Mouse (Mus musculus) olfactory bulb, adult 2 months (tissue): ENCODE data around the gene Rnf181. TPM values are rescaled to one million over a fixed set of nuclear protein-coding genes. Genes with fewer than 3 reads are reported as not detected.
A peak's percentile ranks its signal among the peaks of the same experiment; 100 is the strongest.

Experiments used
- H3K27ac ChIP-seq: fragments of 200-500 bp; 2 replicates; pipeline ENCODE4 v1.5.1; 2012; ENCODE audit warnings: low read depth, low read length; ENCODE audit not compliant: insufficient read depth
- H3K4me1 ChIP-seq: fragments of 200-500 bp; 2 replicates; pipeline ENCODE4 v1.6.1; 2012; ENCODE audit warnings: low read length; ENCODE audit not compliant: control insufficient read depth, insufficient read depth
- H3K4me3 ChIP-seq: fragments of 200-500 bp; 2 replicates; pipeline ENCODE4 v1.5.1; 2012; ENCODE audit warnings: mild to moderate bottlenecking, low read depth, low read length, moderate library complexity; ENCODE audit not compliant: insufficient read depth
- CTCF ChIP-seq: fragments of 200-500 bp; IDR thresholded peaks from 2 replicates; pipeline ENCODE4 v1.5.1; 2012; ENCODE audit warnings: low read depth, mild to moderate bottlenecking, low read length, moderate library complexity; ENCODE audit not compliant: insufficient read depth
- POLR2A ChIP-seq: fragments of 200-500 bp; IDR thresholded peaks from 2 replicates; pipeline ENCODE4 v1.6.1; 2012; ENCODE audit warnings: mild to moderate bottlenecking, low read depth, low read length, moderate library complexity; ENCODE audit not compliant: insufficient read depth
- WGBS: fragments of 180-500 bp; shearing (Covaris S2); methylation state at CpG from one replicate; pipeline ENCODE4 v1.1.7; 2018; 5-methylcytosine and 5-hydroxymethylcytosine counted together
- polyA plus RNA-seq: library from polyadenylated mRNA; stranded (reverse); fragments of >200 nt; gene quantifications from 2 replicates; pipeline ENCODE4 v1.2.4, GENCODE M21; 2012; ENCODE audit warnings: low replicate concordance; ENCODE audit not compliant: missing spikeins, insufficient read depth, insufficient read length

The Rnf181 gene
- polyA plus RNA-seq, 1 experiment: not detected

GRCm38 (mm10) chr6:72346261-72346660 is 20.5 kb downstream of the Rnf181 start:
- 80% methylated on average over 4 of the region's 4 CpGs for WGBS
- H3K27ac ChIP-seq: no peak overlapping the region
- peaks cover 7% of the 10 kb centered on the region for H3K4me1 ChIP-seq
- TF ChIP-seq POLR2A (no peak), CTCF (no peak)
- no peak overlapping the region for H3K4me3 ChIP-seq

- WGBS: 42% methylated on average over 6 of the region's 6 CpGs
- Histone ChIP-seq H3K27ac (no peak overlapping the region), H3K4me3 (no peak overlapping the region), H3K4me1 (peaks cover 7% of the 10 kb centered on the region)
- TF ChIP-seq POLR2A (no peak), CTCF (no peak)
Observed at GRCm38 (mm10) chr6:72345633-72346032, 21.1 kb downstream of the Rnf181 start.

GRCm38 (mm10) chr6:72345074-72345567 is 21.6 kb downstream of the Rnf181 start, which contains the start of gene Usp39:
Gene Usp39 (minus strand): TSS chr6:72345184.
- WGBS: under 1% methylated on average over 30 of the region's 30 CpGs
- H3K4me1 ChIP-seq: peaks cover 7% of the 10 kb centered on the region
- peak within 1 kb of the TSS; percentile 92 for H3K4me3 ChIP-seq
- TF ChIP-seq CTCF (no peak), POLR2A (peak; percentile 75)
- peak within 1 kb of the TSS; percentile 87 for H3K27ac ChIP-seq

- Histone ChIP-seq H3K4me1 (peaks cover 7% of the 10 kb centered on the region), H3K27ac (no peak overlapping the region), H3K4me3 (peak overlapping the region; percentile 92)
- under 1% methylated on average over 42 of the region's 42 CpGs for WGBS
- TF ChIP-seq CTCF (no peak), POLR2A (no peak)
Observed at GRCm38 (mm10) chr6:72344396-72345073, 22.2 kb downstream of the Rnf181 start.

- no peaks in the 10 kb centered on the region for H3K4me1 ChIP-seq
- no peak overlapping the region for H3K4me3 ChIP-seq
- 66% methylated on average over 2 of the region's 2 CpGs for WGBS
- TF ChIP-seq CTCF (no peak), POLR2A (no peak)
- H3K27ac ChIP-seq: no peak overlapping the region
Observed at GRCm38 (mm10) chr6:72340481-72340880, 26.3 kb downstream of the Rnf181 start.

GRCm38 (mm10) chr6:72333111-72333510 is 33.6 kb downstream of the Rnf181 start:
- WGBS: 79% methylated on average over 5 of the region's 5 CpGs
- no peaks in the 10 kb centered on the region for H3K4me1 ChIP-seq
- H3K27ac ChIP-seq: no peak overlapping the region
- H3K4me3 ChIP-seq: no peak overlapping the region
- TF ChIP-seq POLR2A (no peak), CTCF (no peak)

GRCm38 (mm10) chr6:72330133-72330532 is 36.6 kb downstream of the Rnf181 start:
- Histone ChIP-seq H3K27ac (no peak overlapping the region), H3K4me1 (no peaks in the 10 kb centered on the region), H3K4me3 (no peak overlapping the region)
- WGBS: 89% methylated on average over 4 of the region's 4 CpGs
- TF ChIP-seq POLR2A: no peak
- no peak for TF ChIP-seq CTCF

GRCm38 (mm10) chr6:72329019-72329418 is 37.7 kb downstream of the Rnf181 start:
- H3K4me3 ChIP-seq: no peak overlapping the region
- no peaks in the 10 kb centered on the region for H3K4me1 ChIP-seq
- no peak overlapping the region for H3K27ac ChIP-seq
- 93% methylated on average over 5 of the region's 5 CpGs for WGBS
- TF ChIP-seq POLR2A (no peak), CTCF (no peak)

- Histone ChIP-seq H3K4me1 (no peaks in the 10 kb centered on the region), H3K4me3 (no peak overlapping the region), H3K27ac (no peak overlapping the region)
- no peak for TF ChIP-seq POLR2A
- TF ChIP-seq CTCF: no peak
- 70% methylated on average over 6 of the region's 6 CpGs for WGBS
Observed at GRCm38 (mm10) chr6:72326274-72326673, 40.5 kb downstream of the Rnf181 start.
